Mouse (Mus musculus): ENCODE results near the gene Rnf166. TPM values are rescaled to one million over a fixed set of nuclear protein-coding genes. Genes with fewer than 3 reads are reported as not detected.

Rnf166 gene
- polyA plus RNA-seq, 1 experiment from 2014 or later, result 51.3 TPM

GRCm38 (mm10) chr8:122452154-122452553 lies 23.7 kb downstream of the Rnf166 start:
- ATAC-seq (ENCODE audit: insufficient number of reproducible peaks, insufficient read depth, low FRiP score, low TSS enrichment, low read depth), result no peak
- no peaks in the 10 kb centered on the region for H3K4me1 ChIP-seq
- no peak overlapping the region for H3K27ac ChIP-seq
- peaks cover 10% of the 10 kb centered on the region; the same call in 1 of the 2 replicates for H3K27me3 ChIP-seq
- H3K9me3 ChIP-seq, result no peaks in the 10 kb centered on the region
- H3K4me2 ChIP-seq, result no peak overlapping the region
- WGBS, result 87% methylated on average over 10 of the region's 10 CpGs
- H3K9ac ChIP-seq, result no peak overlapping the region
- H3K4me3 ChIP-seq, result no peak overlapping the region
- no peaks in the 10 kb centered on the region for H3K36me3 ChIP-seq

DNA sequence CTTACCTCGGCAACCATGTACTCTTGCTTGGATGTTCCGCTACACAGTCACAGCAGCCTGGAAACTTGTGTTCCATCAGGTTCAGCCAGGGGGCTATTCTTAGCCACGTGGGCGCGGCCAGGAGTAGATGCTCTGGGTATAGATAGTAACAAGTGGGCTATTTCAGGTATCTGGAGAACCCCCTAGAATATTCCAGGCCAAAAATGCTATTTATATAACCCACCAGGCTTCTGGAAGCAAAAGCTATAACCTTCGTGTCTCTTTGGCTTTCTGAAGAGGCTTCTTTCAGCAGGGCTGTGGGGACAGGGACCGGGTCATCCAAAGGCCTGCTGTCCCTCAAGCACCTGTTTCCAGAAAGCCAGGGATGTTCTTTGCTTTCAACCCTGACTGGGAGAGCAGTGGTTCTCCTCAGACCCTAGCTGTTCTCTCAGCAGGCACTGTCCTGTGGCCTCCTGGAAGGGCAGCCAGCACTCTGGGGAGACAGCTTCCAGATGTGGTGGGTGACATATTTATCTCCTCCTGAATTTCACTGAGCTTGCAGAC lies 24.6 kb downstream of the Rnf166 start:
- Histone ChIP-seq H3K36me3 (no peaks in the 10 kb centered on the region), H3K27ac (no peak overlapping the region), H3K4me1 (no peaks in the 10 kb centered on the region), H3K9ac (peak overlapping the region; percentile 40; the same call in 1 of the 2 replicates), H3K4me3 (no peak overlapping the region), H3K4me2 (no peak overlapping the region), H3K27me3 (peaks cover 3% of the 10 kb centered on the region; the same call in 1 of the 2 replicates), H3K9me3 (no peaks in the 10 kb centered on the region)
- WGBS, result 82% methylated on average over 7 of the region's 7 CpGs
- no peak for ATAC-seq (ENCODE audit: insufficient number of reproducible peaks, insufficient read depth, low FRiP score, low TSS enrichment, low read depth)

DNA sequence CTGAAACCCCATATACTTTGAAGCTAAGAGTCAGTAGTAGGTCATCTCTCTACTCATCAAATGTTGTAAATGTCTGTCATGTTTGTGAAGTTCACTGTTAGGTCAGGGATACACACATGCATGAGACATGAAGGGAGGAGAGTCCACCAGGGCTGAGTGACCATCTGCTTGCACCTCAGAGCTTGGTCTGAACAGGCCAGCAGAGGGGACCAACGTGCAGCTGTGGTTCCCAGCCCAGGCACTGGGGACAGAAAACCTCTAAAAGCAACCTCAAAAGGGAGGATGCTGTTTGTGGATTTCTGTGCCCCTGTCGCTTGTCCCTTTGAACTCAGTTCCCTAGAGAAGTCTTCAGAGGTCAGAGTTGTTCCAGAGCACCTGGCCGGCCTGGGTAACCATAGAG lies 30.7 kb downstream of the Rnf166 start:
- Histone ChIP-seq H3K4me2 (peak overlapping the region; percentile 21; the same call in 1 of the 2 replicates), H3K27ac (peak overlapping the region; percentile 93), H3K9me3 (no peaks in the 10 kb centered on the region), H3K9ac (no peak overlapping the region), H3K27me3 (no peaks in the 10 kb centered on the region), H3K36me3 (no peaks in the 10 kb centered on the region), H3K4me1 (peaks cover 29% of the 10 kb centered on the region), H3K4me3 (peak overlapping the region; percentile 77; the same call in 1 of the 2 replicates)
- 68% methylated on average over 3 of the region's 3 CpGs for WGBS
- ATAC-seq (ENCODE audit: insufficient number of reproducible peaks, insufficient read depth, low FRiP score, low TSS enrichment, low read depth), result no peak

- peaks cover 29% of the 10 kb centered on the region for H3K4me1 ChIP-seq
- H3K36me3 ChIP-seq, result peaks cover 6% of the 10 kb centered on the region
- H3K27me3 ChIP-seq, result no peaks in the 10 kb centered on the region
- H3K4me2 ChIP-seq, result peak overlapping the region; percentile 97
- H3K9me3 ChIP-seq, result no peaks in the 10 kb centered on the region
- ATAC-seq (ENCODE audit: insufficient number of reproducible peaks, insufficient read depth, low FRiP score, low TSS enrichment, low read depth), result peak; percentile 33; the same call in 1 of the 2 replicates
- 10% methylated on average over 19 of the region's 19 CpGs for WGBS
- H3K9ac ChIP-seq, result peak overlapping the region; percentile 81
- peak overlapping the region; percentile 93 for H3K27ac ChIP-seq
- peak overlapping the region; percentile 77 for H3K4me3 ChIP-seq
These were observed 31.7 kb downstream of the Rnf166 start for GRCm38 (mm10) chr8:122444058-122444748.

- ATAC-seq (ENCODE audit: insufficient number of reproducible peaks, insufficient read depth, low FRiP score, low TSS enrichment, low read depth), result peak; percentile 98
- under 1% methylated on average over 47 of the region's 47 CpGs for WGBS
These were observed 32.4 kb downstream of the Rnf166 start, which contains the start of gene Mvd for GRCm38 (mm10) chr8:122443262-122444006. TSS of gene Mvd (minus strand) at chr8:122443422.

GRCm38 (mm10) chr8:122442781-122443180 lies 33.1 kb downstream of the Rnf166 start:
- peak overlapping the region; percentile 97 for H3K4me2 ChIP-seq
- H3K27me3 ChIP-seq, result no peaks in the 10 kb centered on the region
- H3K9me3 ChIP-seq, result no peaks in the 10 kb centered on the region
- H3K27ac ChIP-seq, result peak overlapping the region; percentile 85
- ATAC-seq (ENCODE audit: insufficient number of reproducible peaks, insufficient read depth, low FRiP score, low TSS enrichment, low read depth), result peak; percentile 8; the same call in 1 of the 2 replicates
- H3K4me3 ChIP-seq, result peak overlapping the region; percentile 77
- WGBS, result under 1% methylated on average over 12 of the region's 12 CpGs
- H3K9ac ChIP-seq, result peak overlapping the region; percentile 81
- H3K4me1 ChIP-seq, result peaks cover 35% of the 10 kb centered on the region
- peaks cover 19% of the 10 kb centered on the region for H3K36me3 ChIP-seq

More at GRCm38 (mm10) chr8:122443262-122444006, 32.4 kb downstream of the Rnf166 start, which contains the start of gene Mvd:
- Histone ChIP-seq H3K27ac (peak within 1 kb of the TSS; percentile 93), H3K4me2 (peak within 1 kb of the TSS; percentile 97), H3K36me3 (peaks cover 13% of the 10 kb centered on the region), H3K9ac (peak within 1 kb of the TSS; percentile 81), H3K4me1 (peaks cover 29% of the 10 kb centered on the region), H3K9me3 (no peaks in the 10 kb centered on the region), H3K27me3 (no peaks in the 10 kb centered on the region), H3K4me3 (peak within 1 kb of the TSS; percentile 77)

GRCm38 (mm10) chr8:122442356-122442755 lies 33.5 kb downstream of the Rnf166 start:
- Histone ChIP-seq H3K4me3 (peak overlapping the region; percentile 77), H3K4me2 (peak overlapping the region; percentile 97), H3K4me1 (peaks cover 35% of the 10 kb centered on the region), H3K36me3 (peaks cover 24% of the 10 kb centered on the region), H3K27ac (peak overlapping the region; percentile 85; the same call in 1 of the 2 replicates), H3K9ac (peak overlapping the region; percentile 81), H3K27me3 (no peaks in the 10 kb centered on the region), H3K9me3 (no peaks in the 10 kb centered on the region)
- ATAC-seq (ENCODE audit: insufficient number of reproducible peaks, insufficient read depth, low FRiP score, low TSS enrichment, low read depth), result no peak
- WGBS, result 28% methylated on average over 7 of the region's 7 CpGs

DNA sequence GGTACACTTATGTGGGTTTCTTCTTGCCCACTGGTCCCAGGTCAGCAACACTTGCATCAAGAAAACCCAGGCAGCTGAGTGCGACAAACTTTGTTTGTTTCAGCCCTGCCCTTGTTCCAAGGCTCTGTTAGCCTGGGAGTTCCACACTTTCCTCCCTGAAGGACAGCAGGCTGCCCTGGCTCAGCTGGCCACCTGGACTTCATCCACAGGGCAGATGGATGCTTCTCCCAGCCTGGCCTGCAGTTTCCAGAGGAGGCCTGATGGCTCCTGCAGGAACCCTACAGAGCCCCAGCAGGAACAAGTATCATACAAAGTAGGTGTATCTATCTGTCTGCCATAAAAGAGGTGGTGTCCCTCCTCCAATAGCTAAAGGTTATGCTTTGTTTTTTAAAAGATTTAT lies 34.5 kb downstream of the Rnf166 start:
- no peak overlapping the region for H3K9ac ChIP-seq
- WGBS, result 96% methylated on average over 1 of the region's 1 CpGs

GRCm38 (mm10) chr8:122439336-122439735 lies 36.5 kb downstream of the Rnf166 start:
- Histone ChIP-seq H3K4me2 (no peak overlapping the region), H3K36me3 (peaks cover 51% of the 10 kb centered on the region), H3K27me3 (no peaks in the 10 kb centered on the region), H3K9ac (no peak overlapping the region), H3K4me1 (peaks cover 19% of the 10 kb centered on the region), H3K4me3 (no peak overlapping the region), H3K9me3 (no peaks in the 10 kb centered on the region), H3K27ac (no peak overlapping the region)
- no peak for ATAC-seq (ENCODE audit: insufficient number of reproducible peaks, insufficient read depth, low FRiP score, low TSS enrichment, low read depth)
- WGBS, result 93% methylated on average over 16 of the region's 16 CpGs

More for the DNA sequence above, 34.5 kb downstream of the Rnf166 start:
- Histone ChIP-seq H3K4me2 (no peak overlapping the region), H3K4me3 (no peak overlapping the region), H3K4me1 (peaks cover 35% of the 10 kb centered on the region), H3K27me3 (no peaks in the 10 kb centered on the region), H3K27ac (no peak overlapping the region), H3K36me3 (peaks cover 34% of the 10 kb centered on the region), H3K9me3 (no peaks in the 10 kb centered on the region)
- ATAC-seq (ENCODE audit: insufficient number of reproducible peaks, insufficient read depth, low FRiP score, low TSS enrichment, low read depth), result no peak

GRCm38 (mm10) chr8:122437708-122438331 lies 38.0 kb downstream of the Rnf166 start:
- no peak overlapping the region for H3K4me2 ChIP-seq
- ATAC-seq (ENCODE audit: insufficient number of reproducible peaks, insufficient read depth, low FRiP score, low TSS enrichment, low read depth), result no peak
- WGBS, result 88% methylated on average over 13 of the region's 13 CpGs

DNA sequence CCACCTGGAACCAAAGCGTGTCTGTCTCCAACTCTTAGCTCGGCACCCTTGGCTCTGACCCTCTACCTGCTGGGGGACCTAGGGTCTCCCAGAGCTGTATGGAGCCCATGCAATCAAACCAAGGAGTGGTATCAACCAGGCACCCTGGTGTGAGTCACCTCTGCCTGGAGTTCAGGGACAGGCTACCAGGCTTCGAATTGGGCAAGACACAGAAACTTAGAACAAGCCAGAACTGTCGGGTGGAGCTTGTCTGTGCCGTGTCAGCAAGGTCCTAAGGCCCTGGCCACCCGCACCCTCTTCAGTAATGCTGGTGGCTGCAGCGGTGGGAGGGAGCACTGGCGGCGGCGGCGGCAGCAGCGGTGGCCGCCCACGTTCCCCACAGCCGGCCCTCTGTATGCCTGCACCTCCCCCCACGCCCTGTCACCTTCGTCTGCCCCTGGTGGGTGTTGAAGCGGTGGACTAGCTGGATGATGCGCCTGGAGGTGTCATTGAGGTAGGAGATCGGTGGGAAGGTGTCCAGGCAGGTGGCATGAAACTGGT lies 39.2 kb downstream of the Rnf166 start:
- peaks cover 63% of the 10 kb centered on the region for H3K36me3 ChIP-seq
- no peak overlapping the region for H3K4me3 ChIP-seq
- H3K4me2 ChIP-seq, result no peak overlapping the region
- no peak for ATAC-seq (ENCODE audit: insufficient number of reproducible peaks, insufficient read depth, low FRiP score, low TSS enrichment, low read depth)
- H3K9ac ChIP-seq, result no peak overlapping the region
- WGBS, result 88% methylated on average over 20 of the region's 20 CpGs
- no peak overlapping the region for H3K27ac ChIP-seq
- peaks cover 22% of the 10 kb centered on the region for H3K4me1 ChIP-seq
- no peaks in the 10 kb centered on the region for H3K27me3 ChIP-seq
- H3K9me3 ChIP-seq, result no peaks in the 10 kb centered on the region

More at GRCm38 (mm10) chr8:122437708-122438331, 38.0 kb downstream of the Rnf166 start:
- Histone ChIP-seq H3K4me3 (no peak overlapping the region), H3K9me3 (no peaks in the 10 kb centered on the region), H3K9ac (peak overlapping the region; percentile 49; the same call in 1 of the 2 replicates), H3K27me3 (no peaks in the 10 kb centered on the region), H3K27ac (0 out of 2 replicates have a peak overlapping the region, but pooled peaks have one; percentile 28), H3K36me3 (peaks cover 63% of the 10 kb centered on the region), H3K4me1 (peaks cover 23% of the 10 kb centered on the region)
